Comparison of ENCODE assay signal across 21 mouse cellular contexts in the genomic region with DNA sequence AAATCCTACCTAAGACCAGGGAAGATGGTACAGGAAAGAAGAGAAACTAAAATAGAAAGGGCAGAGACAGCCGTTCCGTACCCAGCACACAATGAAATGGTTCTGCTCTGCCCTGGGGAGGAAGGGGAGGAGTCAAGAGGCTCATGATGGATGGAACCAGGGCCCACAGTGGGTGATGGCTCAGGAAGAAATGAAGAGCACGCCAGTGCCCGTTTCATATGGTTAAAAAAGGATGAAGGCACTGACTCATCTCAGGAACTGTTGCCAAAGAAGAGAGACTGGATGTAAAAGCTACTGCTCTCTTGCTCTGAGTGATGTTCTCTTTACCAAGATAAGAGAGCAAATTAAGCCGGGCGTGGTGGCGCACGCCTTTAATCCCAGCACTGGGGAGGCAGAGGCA. TPM values are rescaled to one million over a fixed set of nuclear protein-coding genes. Genes with fewer than 3 reads are reported as not detected.
DNase-seq lines count a peak whose midpoint lies in the region; ATAC-seq and TF ChIP-seq lines count a peak whose summit lies in the region.
"Had no signal": no experiment of that assay in that cellular context is flagged by ENCODE, and none has a peak within 500 bp of the region (broad histone marks: within the 10 kb centered on the region; RNA-seq: fewer than 3 reads in every experiment).

No protein-coding gene starts in this region.

- no peak overlapping the region for H3K4me2 ChIP-seq in hindbrain, postnatal 0 days (ENCODE audit: low read depth, low read length)
- H3K4me2 ChIP-seq: forebrain, embryonic 15.5 days; heart, embryonic 13.5 days had no signal

- no peak overlapping the region for H3K9ac ChIP-seq in hindbrain, postnatal 0 days (replicated peaks; ENCODE audit: low read length)
- H3K9ac ChIP-seq: forebrain, embryonic 15.5 days; heart, embryonic 13.5 days had no signal

- H3K4me1 ChIP-seq in testis, adult 2 months (ENCODE audit: control insufficient read depth, insufficient read depth, low read length), result no peaks in the 10 kb centered on the region
- no peaks in the 10 kb centered on the region for H3K4me1 ChIP-seq in hindbrain, postnatal 0 days (ENCODE audit: insufficient read depth, low read length)
- H3K4me1 ChIP-seq: embryonic facial prominence, embryonic 10.5 days; forebrain, embryonic 15.5 days; heart, embryonic 13.5 days had no signal

- peak; percentile 46 for ATAC-seq in inflammation-experienced regulatory T-cells, adult 6 months
- no peak for ATAC-seq in hindbrain, postnatal 0 days
- ATAC-seq: forebrain, embryonic 15.5 days; hindbrain, embryonic 16.5 days; intestine, embryonic 16.5 days had no signal

- H3K9me3 ChIP-seq in hindbrain, postnatal 0 days (ENCODE audit: low read length), result no peaks in the 10 kb centered on the region
- H3K9me3 ChIP-seq: embryonic facial prominence, embryonic 10.5 days; forebrain, embryonic 15.5 days; G1E had no signal

- H3K27me3 ChIP-seq in testis, adult 2 months (ENCODE audit: control insufficient read depth, insufficient read depth, low read length), result no peaks in the 10 kb centered on the region
- H3K27me3 ChIP-seq in hindbrain, postnatal 0 days (ENCODE audit: insufficient read depth, low read length), result no peaks in the 10 kb centered on the region
- H3K27me3 ChIP-seq: forebrain, embryonic 15.5 days; heart, embryonic 13.5 days had no signal

- DNase-seq in testis, postnatal 10 days (ENCODE audit: low spot score), result no peak
- peak; percentile 31 for DNase-seq in CD4-positive helper T cell, adult 2 months (ENCODE audit: low read depth, low spot score)
- peak; percentile 25 for DNase-seq in ZHBTc4 (ENCODE audit: low read depth, low spot score)
- no peak for DNase-seq in hindbrain, postnatal 0 days (ENCODE audit: low spot score)
- DNase-seq in spleen, postnatal 10 days (ENCODE audit: low spot score in 2 of 2), result no peak
- no peak for DNase-seq in cerebellum, adult 11-12 months
- DNase-seq: adrenal gland, adult 8-10 months; cerebellum, adult 18-20 months; cerebellum, adult 9-11 months; cerebellum, postnatal 36 days; gastrocnemius, postnatal 14 days; heart, postnatal 36 days; kidney, adult 2 months had no signal

- no peaks in the 10 kb centered on the region for H3K36me3 ChIP-seq in testis, adult 2 months (ENCODE audit: control insufficient read depth, insufficient read depth, low read length)
- H3K36me3 ChIP-seq in hindbrain, postnatal 0 days (ENCODE audit: insufficient read depth, low read length), result no peaks in the 10 kb centered on the region; the same call in 1 of the 2 replicates

- H3K27ac ChIP-seq in testis, adult 2 months (ENCODE audit: control insufficient read depth, insufficient read depth, low read depth, low read length), result no peak overlapping the region
- H3K27ac ChIP-seq in hindbrain, postnatal 0 days, result no peak overlapping the region
- H3K27ac ChIP-seq: embryonic facial prominence, embryonic 10.5 days; forebrain, embryonic 15.5 days; heart, embryonic 13.5 days had no signal

- TF ChIP-seq CTCF in testis, adult 2 months (IDR thresholded peaks at IDR 0.05; ENCODE audit: control insufficient read depth, insufficient read depth, insufficient replicate concordance, low read depth, low read length), result no peak
- no peak for TF ChIP-seq CTCF in hindbrain, postnatal 0 days (IDR thresholded peaks at IDR 0.05; ENCODE audit: low read depth)

- TF ChIP-seq POLR2A in testis, adult 2 months (IDR thresholded peaks at IDR 0.05; ENCODE audit: control insufficient read depth, low read depth, low read length), result no peak

- peak overlapping the region; percentile 81 for H3K4me3 ChIP-seq in testis, adult 2 months (ENCODE audit: control insufficient read depth, low read depth, low read length)
- H3K4me3 ChIP-seq in hindbrain, postnatal 0 days (ENCODE audit: low read length), result no peak overlapping the region
- H3K4me3 ChIP-seq: embryonic facial prominence, embryonic 10.5 days; forebrain, embryonic 15.5 days; heart, embryonic 13.5 days had no signal

- WGBS in hindbrain, postnatal 0 days, result 87% methylated on average over 8 of the region's 8 CpGs

RNA-seq across cellular contexts. Expression of gene Tent4b, which starts 21.7 kb away (rescaled TPM):
- polyA plus RNA-seq in testis, adult 2 months (2012; rRNA removed), result 83.1 and 92.8 TPM in 2 replicates
- polyA plus RNA-seq in inflammation-experienced regulatory T-cells, adult 6 months (2017; shearing (Covaris generic)), result 10 to 100 TPM in 2 of 3 experiments, 1 to 10 TPM in 1; 9.6 to 15.0 (median 10.2) TPM
- total RNA-seq in hindbrain, postnatal 0 days (2014; rRNA removed), result 20.3 and 33.6 TPM in 2 replicates
- polyA plus RNA-seq in hindbrain, postnatal 0 days (2015; fragmentation: Nextera tagmentation; extraction: Ambion mirVana), result 7.9 and 8.4 TPM in 2 replicates

RNA-seq across cellular contexts. Expression of gene Heatr3, which starts 39.6 kb away (rescaled TPM):
- polyA plus RNA-seq in testis, adult 2 months (2012; rRNA removed), result 5.3 TPM in 2 replicates
- 10 to 100 TPM; 15.1 to 26.5 (median 17.6) TPM for polyA plus RNA-seq in inflammation-experienced regulatory T-cells, adult 6 months (2017; shearing (Covaris generic))
- 28.5 and 36.0 TPM in 2 replicates for total RNA-seq in hindbrain, postnatal 0 days (2014; rRNA removed)
- polyA plus RNA-seq in hindbrain, postnatal 0 days (2015; fragmentation: Nextera tagmentation; extraction: Ambion mirVana), result 28.4 and 29.2 TPM in 2 replicates

RNA-seq across cellular contexts. Expression of gene Cnep1r1, which starts 58.7 kb away (rescaled TPM):
- 14.9 and 21.1 TPM in 2 replicates for polyA plus RNA-seq in testis, adult 2 months (2012; rRNA removed)
- polyA plus RNA-seq in inflammation-experienced regulatory T-cells, adult 6 months (2017; shearing (Covaris generic)), result 10 to 100 TPM; 22.4 to 28.6 (median 25.0) TPM
- 12.3 and 21.3 TPM in 2 replicates for total RNA-seq in hindbrain, postnatal 0 days (2014; rRNA removed)
- polyA plus RNA-seq in hindbrain, postnatal 0 days (2015; fragmentation: Nextera tagmentation; extraction: Ambion mirVana), result 26.6 and 28.5 TPM in 2 replicates

Comparison
In these comparisons a context has a peak if more than half of its experiments do, and no peak if none do; other contexts are left out.
1. DNase-seq: peak in CD4-positive helper T cell, adult 2 months (single experiment) and ZHBTc4 (single experiment); none in testis, postnatal 10 days (single experiment), hindbrain, postnatal 0 days (single experiment), spleen, postnatal 10 days (0 of 2) and cerebellum, adult 11-12 months (single experiment).